Mouse (Mus musculus): ENCODE data around the gene Nfatc2.

Nfatc2 gene

DNA sequence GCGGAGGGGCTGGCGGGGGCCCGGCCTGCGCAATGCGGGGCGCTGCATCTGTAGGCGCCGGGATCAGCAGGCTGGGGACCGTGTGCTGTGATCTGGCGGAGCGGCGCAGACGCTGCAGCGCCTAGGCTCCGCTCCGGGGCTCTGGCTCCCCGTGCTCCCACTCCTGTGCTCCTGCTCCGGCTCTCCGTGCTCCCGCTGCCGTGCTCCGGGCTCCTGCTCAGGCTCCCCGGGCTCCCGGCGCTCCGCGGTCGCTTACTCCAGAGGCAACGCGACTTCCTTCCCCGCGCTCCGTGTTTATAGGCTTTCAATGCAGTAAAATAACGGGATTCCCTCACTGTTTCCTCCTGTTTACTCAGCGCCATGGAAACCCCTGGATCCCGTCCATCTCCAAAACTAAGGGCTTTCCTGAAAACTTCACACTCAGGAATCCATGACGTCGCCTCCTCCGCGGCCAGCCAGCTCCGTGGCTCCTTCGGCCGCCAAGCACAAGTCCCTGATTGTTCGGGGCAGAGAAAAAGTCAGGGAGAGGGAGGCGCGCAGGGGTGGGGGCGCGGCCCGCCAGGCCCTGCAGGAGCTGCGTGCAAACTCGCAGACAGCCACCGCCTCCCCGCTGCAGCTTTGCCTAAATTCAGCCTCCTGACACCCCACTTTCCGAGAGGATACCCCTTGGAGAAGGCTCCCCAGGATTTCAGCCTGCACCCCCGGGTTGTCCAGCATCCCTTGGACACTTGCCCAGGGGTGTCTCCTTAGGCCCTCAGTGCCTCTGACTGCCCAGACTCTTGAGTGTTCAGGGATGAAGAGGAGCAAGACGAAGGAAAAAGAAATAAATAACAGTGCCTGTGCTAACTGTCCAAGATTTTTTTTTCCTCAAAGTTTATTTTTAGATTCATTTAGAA lies at the start of gene Nfatc2:
Gene Nfatc2 (minus strand): TSS at position 167 of the 896 bp plus-strand sequence.
- no peak for DNase-seq (ENCODE audit: low read depth, low spot score)

DNA sequence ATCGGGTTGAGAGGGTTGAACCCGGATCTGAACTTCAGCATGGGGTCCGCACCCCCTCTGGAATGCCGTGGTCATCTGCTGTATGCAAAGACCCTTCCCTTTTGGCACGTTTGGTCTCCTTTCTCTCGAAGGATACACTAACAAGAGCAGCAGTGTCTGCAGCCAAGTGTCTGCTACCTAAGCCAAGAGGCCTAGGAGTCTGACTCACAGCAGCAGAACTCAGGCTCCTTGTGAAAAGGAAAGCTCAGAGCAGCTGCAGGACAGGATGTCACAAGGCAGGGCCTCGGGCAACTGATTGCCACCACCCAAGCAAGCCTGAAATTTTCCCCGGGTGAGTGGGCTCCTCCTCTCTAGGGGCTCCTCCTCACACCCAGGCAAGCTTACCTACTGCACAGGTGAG lies 46.7 kb upstream of the Nfatc2 start:
- DNase-seq (ENCODE audit: low read depth, low spot score), result no peak

- no peak for DNase-seq (ENCODE audit: low read depth, low spot score)
Measured at GRCm38 (mm10) chr2:168644855-168645254, 43.4 kb upstream of the Nfatc2 start.

DNA sequence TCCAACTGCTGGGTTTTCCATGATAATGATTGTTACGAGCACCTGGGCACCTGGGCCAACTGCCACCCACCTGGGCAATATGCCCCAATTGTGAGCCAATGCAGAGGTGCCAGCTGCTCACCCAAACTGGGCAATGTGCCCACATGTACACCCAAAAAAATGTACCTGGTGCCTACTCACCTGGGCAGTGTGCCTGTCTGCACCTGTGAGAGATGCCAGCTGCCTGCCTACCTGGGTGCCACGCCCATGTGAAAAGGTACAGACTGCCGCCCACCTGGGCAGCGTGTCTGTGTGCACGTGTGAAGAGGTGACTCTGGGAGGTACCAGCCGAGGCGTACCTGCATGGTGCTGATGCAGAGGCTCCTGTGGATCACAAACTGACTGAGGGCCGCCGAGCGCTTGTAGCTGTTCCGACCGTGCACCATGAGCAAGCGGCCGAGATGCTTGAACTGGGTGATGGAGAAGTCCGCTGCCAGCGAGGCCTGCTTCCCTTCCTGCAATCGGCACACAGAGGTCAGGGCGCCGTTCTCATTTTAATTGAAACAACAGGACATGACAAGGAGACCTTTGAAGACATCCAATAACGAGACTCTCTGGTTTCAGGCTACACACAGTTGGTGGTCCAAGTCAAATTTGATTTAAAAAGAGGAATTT lies 42.2 kb upstream of the Nfatc2 start:
- DNase-seq (ENCODE audit: low read depth, low spot score), result no peak

DNA sequence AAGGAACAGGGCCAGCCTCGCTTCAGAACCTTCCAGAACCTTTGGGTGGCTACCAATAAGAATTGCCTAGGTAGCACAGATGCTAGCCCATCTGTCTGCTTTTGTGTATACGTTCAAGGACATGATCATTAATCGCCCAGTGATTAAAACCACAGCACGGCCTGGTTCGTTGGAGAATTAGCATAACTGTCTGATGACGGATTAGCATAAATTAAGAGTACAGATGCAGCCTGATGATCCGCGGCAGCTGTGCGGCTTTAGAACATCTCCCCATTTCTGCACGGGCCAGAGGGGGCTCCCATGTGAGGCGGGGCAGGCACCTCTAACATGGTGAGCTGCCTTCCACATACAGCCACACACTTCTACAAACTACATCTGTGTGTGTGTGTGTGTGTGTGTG lies 40.7 kb upstream of the Nfatc2 start:
- no peak for DNase-seq (ENCODE audit: low read depth, low spot score)

- DNase-seq (ENCODE audit: low read depth, low spot score), result no peak
Measured at GRCm38 (mm10) chr2:168640460-168640859, 39.0 kb upstream of the Nfatc2 start.

DNA sequence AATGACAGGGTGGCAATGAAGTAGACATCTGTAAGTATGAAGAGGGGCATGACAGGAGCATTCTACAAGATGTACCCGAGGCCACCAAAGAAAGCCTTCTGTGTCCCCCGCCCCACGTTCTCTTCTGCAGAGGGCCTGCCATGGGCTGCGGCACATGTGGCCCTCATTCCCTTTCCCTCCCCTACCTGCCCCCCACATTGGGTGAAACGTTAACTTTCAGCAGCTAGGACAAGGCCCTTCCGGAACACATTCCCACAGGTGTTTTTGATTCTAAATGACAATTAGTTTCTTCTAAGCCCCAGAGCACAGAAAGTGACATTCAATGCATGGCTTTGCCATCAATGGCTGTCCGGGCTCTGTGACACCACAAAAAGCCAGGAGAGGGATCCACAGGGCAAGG lies 33.4 kb upstream of the Nfatc2 start:
- no peak for DNase-seq (ENCODE audit: low read depth, low spot score)

DNA sequence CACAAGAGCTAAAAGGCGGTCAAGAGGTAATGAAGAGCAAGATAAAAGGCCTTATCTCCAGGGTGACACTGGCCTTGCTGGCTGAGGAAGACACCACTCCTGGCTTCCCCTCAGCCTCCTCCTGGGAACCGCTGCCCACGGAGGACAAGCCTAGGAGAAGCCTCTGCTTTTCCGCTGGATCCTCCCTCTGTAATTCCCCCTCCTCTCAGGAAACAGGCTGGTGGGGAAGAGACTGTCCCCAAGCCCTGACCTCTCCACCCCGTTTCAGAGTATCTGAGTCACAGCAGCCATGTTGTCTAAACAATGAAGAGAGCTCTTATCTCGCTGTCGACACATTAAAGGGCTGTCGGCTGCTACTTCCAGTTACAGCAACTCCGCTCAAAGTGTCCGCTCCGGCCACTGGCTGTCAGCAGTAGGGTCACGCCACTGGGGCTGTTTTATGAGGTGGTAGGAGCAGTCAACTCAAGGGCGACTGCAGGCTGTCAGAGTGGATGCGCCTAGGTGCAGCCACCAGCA lies 31.9 kb upstream of the Nfatc2 start:
- no peak for DNase-seq (ENCODE audit: low read depth, low spot score)

DNA sequence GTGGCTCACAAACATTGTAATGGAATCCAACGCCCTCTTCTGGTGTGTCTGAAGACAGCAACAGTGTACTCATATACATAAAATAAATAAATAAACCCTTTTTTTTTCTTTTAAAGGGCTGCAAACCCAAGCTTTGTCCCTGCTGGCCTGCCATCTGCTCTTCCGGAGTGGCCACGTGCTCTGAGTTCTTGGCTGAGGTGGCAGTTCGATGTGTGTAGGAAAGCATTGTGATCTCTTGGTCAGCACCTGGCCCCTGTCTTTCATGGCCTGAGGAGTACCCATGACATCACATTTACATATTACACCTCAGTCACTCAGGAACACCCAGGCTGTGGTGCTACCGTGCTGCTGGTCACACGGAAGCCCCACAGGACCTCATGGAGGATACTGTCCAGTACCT lies 31.1 kb upstream of the Nfatc2 start:
- no peak for DNase-seq (ENCODE audit: low read depth, low spot score)

DNA sequence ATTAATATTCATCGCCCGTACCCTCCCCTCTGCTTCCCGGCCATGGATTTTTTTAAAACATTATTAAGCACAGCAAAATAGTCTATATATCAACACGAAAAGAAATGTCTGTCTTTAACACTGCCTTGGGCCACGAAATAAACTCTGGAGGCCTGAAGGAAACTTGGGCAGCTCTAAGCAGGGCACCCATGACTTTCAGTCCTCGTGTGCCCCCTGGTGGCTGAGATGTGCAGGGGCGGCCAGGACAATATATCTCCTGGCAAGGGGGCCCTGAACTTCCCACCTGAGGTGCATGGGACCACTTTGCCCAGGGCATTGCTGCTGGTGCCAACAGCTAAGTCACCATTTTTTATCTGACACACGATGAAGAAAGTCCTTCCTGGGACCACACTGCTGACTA lies 27.3 kb upstream of the Nfatc2 start:
- DNase-seq (ENCODE audit: low read depth, low spot score), result peak; percentile 5

- DNase-seq (ENCODE audit: low read depth, low spot score), result no peak
Measured at GRCm38 (mm10) chr2:168627829-168628770, 26.6 kb upstream of the Nfatc2 start.

GRCm38 (mm10) chr2:168626385-168626784 lies 24.9 kb upstream of the Nfatc2 start:
- DNase-seq (ENCODE audit: low read depth, low spot score), result no peak

DNA sequence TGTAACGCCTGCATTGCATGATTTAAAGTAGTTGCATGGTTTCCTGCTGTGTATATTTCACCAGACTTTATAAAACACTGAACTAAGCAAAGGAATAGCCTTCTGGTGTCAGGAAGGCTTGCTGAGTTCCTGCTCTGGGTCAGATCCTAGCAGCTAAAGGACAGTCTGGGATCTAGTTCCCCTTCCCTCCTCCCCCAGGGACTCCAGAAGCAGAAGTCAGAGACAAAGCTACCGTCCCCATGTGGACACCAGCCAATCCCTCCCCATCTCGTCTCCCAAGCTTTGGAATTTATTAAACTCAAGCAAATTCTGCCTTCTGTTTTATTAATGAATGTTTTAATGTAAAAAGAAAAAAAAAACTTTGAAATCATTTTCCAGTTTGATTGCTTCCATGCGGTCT lies 23.6 kb upstream of the Nfatc2 start:
- DNase-seq (ENCODE audit: low read depth, low spot score), result no peak

GRCm38 (mm10) chr2:168621111-168621802 lies 19.8 kb upstream of the Nfatc2 start:
- DNase-seq (ENCODE audit: low read depth, low spot score), result no peak

GRCm38 (mm10) chr2:168618205-168618717 lies 16.8 kb upstream of the Nfatc2 start:
- no peak for DNase-seq (ENCODE audit: low read depth, low spot score)

- DNase-seq (ENCODE audit: low read depth, low spot score), result no peak
Measured at GRCm38 (mm10) chr2:168615160-168615559, 13.7 kb upstream of the Nfatc2 start.

DNA sequence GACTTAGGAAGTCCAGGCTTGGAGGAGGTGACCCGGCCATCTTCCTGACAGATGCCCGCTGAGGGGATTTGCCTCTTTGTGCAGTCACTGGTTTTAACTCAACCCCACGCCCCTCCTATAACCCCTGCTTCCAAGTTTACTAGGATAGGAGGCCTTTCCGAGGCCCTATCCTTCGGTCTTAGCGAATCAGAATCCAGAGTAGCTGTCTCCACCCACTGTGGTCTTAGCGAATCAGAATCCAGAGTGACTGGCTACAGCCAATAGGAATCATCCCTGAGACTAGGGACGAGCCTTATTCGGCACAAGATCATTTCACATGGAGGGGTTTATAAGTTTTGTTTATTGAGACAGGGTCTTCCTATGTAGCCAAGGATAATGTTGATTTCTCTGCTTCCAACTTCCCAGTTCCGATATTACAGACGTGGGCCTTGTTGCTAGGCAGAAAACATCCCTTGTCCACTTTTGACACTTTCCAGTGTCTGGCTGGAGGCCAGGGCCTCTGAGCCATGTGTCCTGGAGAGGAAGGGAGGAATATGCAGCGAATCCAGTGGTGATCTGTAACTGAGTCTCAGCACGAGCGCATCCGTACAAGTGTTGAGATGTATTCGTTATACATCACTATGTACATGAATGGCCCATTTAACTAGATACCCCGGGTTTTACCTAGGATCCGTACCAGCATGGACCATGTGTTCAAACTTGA lies 12.9 kb upstream of the Nfatc2 start:
- DNase-seq (ENCODE audit: low read depth, low spot score), result no peak

DNA sequence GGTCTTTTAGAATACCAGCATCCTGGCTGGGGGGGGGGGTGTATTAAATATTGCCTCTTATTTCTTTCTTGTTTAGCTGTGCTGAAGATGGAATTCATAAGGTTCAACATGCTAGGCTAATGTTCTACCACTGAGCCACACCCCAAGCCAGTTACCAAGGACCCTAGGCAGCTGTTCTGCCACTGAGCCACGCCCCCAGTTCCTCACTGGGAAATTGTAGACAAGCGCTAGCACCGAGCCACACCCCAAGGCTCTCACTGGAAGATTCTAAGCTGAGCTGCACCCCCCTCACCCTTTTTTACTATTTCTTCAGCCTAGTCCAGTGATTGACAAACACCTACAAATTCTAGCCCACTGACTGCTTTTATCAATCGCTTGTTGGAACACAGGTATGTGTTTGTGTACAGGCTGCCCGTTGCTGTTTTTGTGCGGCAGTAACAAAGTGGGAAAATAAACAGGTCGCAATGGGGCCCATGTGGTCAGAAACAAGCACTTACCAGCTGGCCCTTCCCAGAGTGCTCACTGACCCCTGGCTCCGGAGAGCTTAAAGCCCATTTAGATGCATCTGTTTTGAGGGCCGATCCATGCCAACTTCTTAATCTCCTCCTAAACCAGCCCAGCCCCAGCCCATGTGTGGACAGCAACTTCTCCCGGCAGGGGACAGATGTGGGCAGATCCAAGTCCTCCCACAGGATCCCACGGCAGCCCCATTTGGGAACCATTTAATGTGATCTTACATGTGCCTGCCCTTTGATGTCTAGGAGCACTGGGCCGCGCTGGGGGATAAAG lies 11.8 kb upstream of the Nfatc2 start:
- no peak for DNase-seq (ENCODE audit: low read depth, low spot score)

GRCm38 (mm10) chr2:168610941-168611340 lies 9.5 kb upstream of the Nfatc2 start:
- DNase-seq (ENCODE audit: low read depth, low spot score), result no peak
